20 mouse cellular contexts compared by ENCODE assay signal in genomic region chr1:88670807-88671206, GRCm38 (mm10). TPM values are rescaled to one million over a fixed set of nuclear protein-coding genes. Genes with fewer than 3 reads are reported as not detected.
A peak's percentile ranks its signal among the peaks of the same experiment; 100 is the strongest.
DNase-seq lines count a peak whose midpoint lies in the region; ATAC-seq and TF ChIP-seq lines count a peak whose summit lies in the region.
"Had no signal": no experiment of that assay in that cellular context is flagged by ENCODE, and none has a peak within 500 bp of the region (broad histone marks: within the 10 kb centered on the region; RNA-seq: fewer than 3 reads in every experiment).

No protein-coding gene starts in this region.

- no peak overlapping the region for H3K27ac ChIP-seq in intestine, embryonic 14.5 days (ENCODE audit: low read depth)
- no peak overlapping the region for H3K27ac ChIP-seq in intestine, postnatal 0 days (ENCODE audit: low read depth, low read length)
- H3K27ac ChIP-seq in kidney, postnatal 0 days, result no peak overlapping the region
- H3K27ac ChIP-seq in stomach, embryonic 15.5 days, result no peak overlapping the region
- H3K27ac ChIP-seq: embryonic facial prominence, embryonic 13.5 days; forebrain, embryonic 13.5 days; gastrocnemius, adult 2 months; hindbrain, embryonic 15.5 days had no signal

- H3K9me3 ChIP-seq in intestine, embryonic 14.5 days (ENCODE audit: control insufficient read depth, low read length), result no peaks in the 10 kb centered on the region
- no peaks in the 10 kb centered on the region for H3K9me3 ChIP-seq in intestine, postnatal 0 days (ENCODE audit: control insufficient read depth)
- no peaks in the 10 kb centered on the region for H3K9me3 ChIP-seq in kidney, postnatal 0 days (replicated peaks; ENCODE audit: low read length)
- H3K9me3 ChIP-seq in stomach, embryonic 15.5 days, result no peaks in the 10 kb centered on the region
- H3K9me3 ChIP-seq: embryonic facial prominence, embryonic 13.5 days; forebrain, embryonic 13.5 days; heart, embryonic 12.5 days; hindbrain, embryonic 15.5 days had no signal

- ATAC-seq in intestine, embryonic 14.5 days (replicated peaks; ENCODE audit: low FRiP score, low TSS enrichment, low read depth), result peak; percentile 70; the same call in 1 of the 2 replicates
- ATAC-seq in intestine, postnatal 0 days, result no peak
- 0 out of 2 replicates have a peak, but pooled peaks have one; percentile 40 for ATAC-seq in kidney, postnatal 0 days (replicated peaks; ENCODE audit: low FRiP score, low read depth)
- peak; percentile 35; the same call in 1 of the 2 replicates for ATAC-seq in stomach, embryonic 15.5 days (ENCODE audit: insufficient read depth, low FRiP score, low read depth)
- ATAC-seq: activated CD4-positive, CD25-positive, alpha-beta regulatory T cell, adult 4 months; forebrain, embryonic 13.5 days; Patski had no signal

- no peak for TF ChIP-seq CTCF in intestine, postnatal 0 days (IDR thresholded peaks at IDR 0.05; ENCODE audit: low read depth)
- TF ChIP-seq CTCF in kidney, postnatal 0 days (IDR thresholded peaks at IDR 0.05; ENCODE audit: low read depth), result no peak

- H3K36me3 ChIP-seq in intestine, embryonic 14.5 days (ENCODE audit: control insufficient read depth, insufficient read depth, low read length), result no peaks in the 10 kb centered on the region
- no peaks in the 10 kb centered on the region for H3K36me3 ChIP-seq in intestine, postnatal 0 days (ENCODE audit: control insufficient read depth, insufficient read depth)
- H3K36me3 ChIP-seq in kidney, postnatal 0 days (ENCODE audit: insufficient read depth, low read length), result no peaks in the 10 kb centered on the region
- H3K36me3 ChIP-seq in stomach, embryonic 15.5 days, result no peaks in the 10 kb centered on the region
- H3K36me3 ChIP-seq: embryonic facial prominence, embryonic 13.5 days; heart, embryonic 12.5 days; hindbrain, embryonic 15.5 days had no signal

- H3K27me3 ChIP-seq in intestine, embryonic 14.5 days (replicated peaks; ENCODE audit: control insufficient read depth, insufficient read depth, low read length), result no peaks in the 10 kb centered on the region
- H3K27me3 ChIP-seq in intestine, postnatal 0 days (replicated peaks; ENCODE audit: control insufficient read depth, insufficient read depth, low read length), result no peaks in the 10 kb centered on the region
- H3K27me3 ChIP-seq in kidney, postnatal 0 days (ENCODE audit: insufficient read depth, low read length), result no peaks in the 10 kb centered on the region
- no peaks in the 10 kb centered on the region for H3K27me3 ChIP-seq in stomach, embryonic 15.5 days (replicated peaks)
- H3K27me3 ChIP-seq: CH12.LX; forebrain, embryonic 13.5 days; heart, embryonic 12.5 days; hindbrain, embryonic 15.5 days; Patski had no signal

- no peak overlapping the region for H3K9ac ChIP-seq in intestine, embryonic 14.5 days (ENCODE audit: low read length)
- no peak overlapping the region for H3K9ac ChIP-seq in intestine, postnatal 0 days (ENCODE audit: low read depth, low read length)
- no peak overlapping the region for H3K9ac ChIP-seq in kidney, postnatal 0 days (ENCODE audit: low read depth, low read length)
- no peak overlapping the region for H3K9ac ChIP-seq in stomach, embryonic 15.5 days
- H3K9ac ChIP-seq: embryonic facial prominence, embryonic 13.5 days; forebrain, embryonic 13.5 days; heart, embryonic 12.5 days; hindbrain, embryonic 15.5 days had no signal

- no peak overlapping the region for H3K4me3 ChIP-seq in intestine, embryonic 14.5 days (ENCODE audit: low read depth, low read length)
- no peak overlapping the region for H3K4me3 ChIP-seq in intestine, postnatal 0 days (ENCODE audit: low read depth, low read length)
- no peak overlapping the region for H3K4me3 ChIP-seq in kidney, postnatal 0 days (replicated peaks; ENCODE audit: low read depth, low read length)
- H3K4me3 ChIP-seq in stomach, embryonic 15.5 days (replicated peaks), result no peak overlapping the region
- H3K4me3 ChIP-seq: embryonic facial prominence, embryonic 13.5 days; forebrain, embryonic 13.5 days; gastrocnemius, adult 2 months; heart, embryonic 12.5 days; hindbrain, embryonic 15.5 days had no signal

- WGBS in intestine, embryonic 14.5 days, result 53% methylated on average over 4 of the region's 4 CpGs
- WGBS in intestine, postnatal 0 days, result 41% methylated on average over 4 of the region's 4 CpGs
- 61% methylated on average over 4 of the region's 4 CpGs for WGBS in kidney, postnatal 0 days
- 50% methylated on average over 4 of the region's 4 CpGs for WGBS in stomach, embryonic 15.5 days

- H3K4me2 ChIP-seq in intestine, embryonic 14.5 days (ENCODE audit: low read length), result no peak overlapping the region
- H3K4me2 ChIP-seq in intestine, postnatal 0 days (replicated peaks; ENCODE audit: low read depth), result no peak overlapping the region
- H3K4me2 ChIP-seq in kidney, postnatal 0 days (ENCODE audit: low read length), result no peak overlapping the region
- H3K4me2 ChIP-seq in stomach, embryonic 15.5 days, result no peak overlapping the region
- H3K4me2 ChIP-seq: embryonic facial prominence, embryonic 13.5 days; forebrain, embryonic 13.5 days; heart, embryonic 12.5 days; hindbrain, embryonic 15.5 days had no signal

- no peak for DNase-seq in intestine, embryonic 14.5 days (ENCODE audit: low spot score)
- no peak for DNase-seq in kidney, postnatal 0 days (ENCODE audit: low spot score)
- DNase-seq in kidney, adult 18-20 months, result no peak
- DNase-seq in embryo, embryonic 11 days, result peak; percentile 12
- DNase-seq in cerebellum, adult 8-10 months, result no peak
- DNase-seq: adrenal gland, postnatal 14 days; cerebellum, adult 11-12 months; cerebellum, adult 9-11 months; cerebellum, postnatal 36 days; gastrocnemius, adult 2 months; gastrocnemius, postnatal 25 days had no signal

- H3K4me1 ChIP-seq in intestine, embryonic 14.5 days (replicated peaks; ENCODE audit: control insufficient read depth, insufficient read depth, low read length), result 0 out of 2 replicates have a peak, but pooled peaks cover 3% of the 10 kb centered on the region
- no peaks in the 10 kb centered on the region for H3K4me1 ChIP-seq in intestine, postnatal 0 days (replicated peaks; ENCODE audit: control insufficient read depth, insufficient read depth, low read length)
- peaks cover 14% of the 10 kb centered on the region; the same call in 1 of the 2 replicates for H3K4me1 ChIP-seq in kidney, postnatal 0 days (replicated peaks; ENCODE audit: insufficient read depth, low read length)
- H3K4me1 ChIP-seq in stomach, embryonic 15.5 days, result peaks cover 7% of the 10 kb centered on the region; the same call in 1 of the 2 replicates
- H3K4me1 ChIP-seq: embryonic facial prominence, embryonic 13.5 days had no signal

RNA-seq across cellular contexts. Expression of gene Arl4c, which starts 31.2 kb away (rescaled TPM):
- 4.2 and 4.3 TPM in 2 replicates for polyA plus RNA-seq in intestine, embryonic 14.5 days (2014; fragmentation: Nextera tagmentation; extraction: Ambion mirVana)
- 2.3 and 2.6 TPM in 2 replicates for polyA plus RNA-seq in intestine, postnatal 0 days (2015; fragmentation: Nextera tagmentation; extraction: Ambion mirVana)
- polyA plus RNA-seq in kidney, postnatal 0 days (2015; fragmentation: Nextera tagmentation; extraction: Ambion mirVana), result 29.1 and 30.6 TPM in 2 replicates
- 10.5 and 11.8 TPM in 2 replicates for polyA plus RNA-seq in stomach, embryonic 15.5 days (2015; fragmentation: Nextera tagmentation; extraction: Ambion mirVana)
